Mouse (Mus musculus) CH12.LX (cell line): Measurements from ENCODE around the gene Arfgap3.

Experiments
- BHLHE40 ChIP-seq: IDR thresholded peaks from 2 replicates; pipeline ENCODE4 v1.6.1; 2011; ENCODE audit warnings: mild to moderate bottlenecking, low read depth, low read length, improper control_type of control experiment
- CHD1 ChIP-seq: IDR thresholded peaks from 2 replicates; pipeline ENCODE4 v1.6.1; 2012; ENCODE audit warnings: low read depth, low read length, improper control_type of control experiment, inconsistent platforms
- CTCF ChIP-seq, 2 experiments: IDR thresholded peaks in 1 of 2; conservative IDR thresholded peaks in 1 of 2; 2 replicates each; pipeline ENCODE4 v1.5.1; 2011 to 2012; ENCODE audit warnings: low read depth in 2 of 2, low read length in 2 of 2, improper control_type of control experiment in 1 of 2, inconsistent platforms in 1 of 2, mild to moderate bottlenecking in 1 of 2, moderate library complexity in 1 of 2
- E2F4 ChIP-seq: IDR thresholded peaks from 2 replicates; pipeline ENCODE4 v1.6.1; 2011; ENCODE audit warnings: low read depth, low read length, improper control_type of control experiment; ENCODE audit not compliant: insufficient replicate concordance
- EP300 ChIP-seq: IDR thresholded peaks from 2 replicates; pipeline ENCODE4 v1.6.1; 2011; ENCODE audit warnings: low read length, improper control_type of control experiment
- ETS1 ChIP-seq: conservative IDR thresholded peaks from 2 replicates; pipeline ENCODE4 v1.6.1; 2012; ENCODE audit warnings: low read depth, mild to moderate bottlenecking, inconsistent platforms, low read length, improper control_type of control experiment, moderate library complexity
- IRF4 ChIP-seq: IDR thresholded peaks from 2 replicates; pipeline ENCODE4 v1.6.1; 2014; ENCODE audit warnings: low read depth, mild to moderate bottlenecking, inconsistent platforms, low read length, improper control_type of control experiment
- KAT2A ChIP-seq: IDR thresholded peaks from 2 replicates; pipeline ENCODE4 v1.6.1; 2012; ENCODE audit warnings: low read length, improper control_type of control experiment, inconsistent platforms; ENCODE audit not compliant: insufficient replicate concordance
- MAFK ChIP-seq: IDR thresholded peaks from 2 replicates; pipeline ENCODE4 v1.6.1; 2011; ENCODE audit warnings: low read length, improper control_type of control experiment; ENCODE audit not compliant: insufficient replicate concordance
- POLR2A ChIP-seq: IDR thresholded peaks from 2 replicates; pipeline ENCODE4 v1.6.1; 2011; ENCODE audit warnings: low read depth, mild to moderate bottlenecking, improper control_type of control experiment, low read length
- TCF12 ChIP-seq: IDR thresholded peaks from 2 replicates; pipeline ENCODE4 v1.6.1; 2014; ENCODE audit warnings: low read depth, mild to moderate bottlenecking, inconsistent platforms, low read length, improper control_type of control experiment

DNA sequence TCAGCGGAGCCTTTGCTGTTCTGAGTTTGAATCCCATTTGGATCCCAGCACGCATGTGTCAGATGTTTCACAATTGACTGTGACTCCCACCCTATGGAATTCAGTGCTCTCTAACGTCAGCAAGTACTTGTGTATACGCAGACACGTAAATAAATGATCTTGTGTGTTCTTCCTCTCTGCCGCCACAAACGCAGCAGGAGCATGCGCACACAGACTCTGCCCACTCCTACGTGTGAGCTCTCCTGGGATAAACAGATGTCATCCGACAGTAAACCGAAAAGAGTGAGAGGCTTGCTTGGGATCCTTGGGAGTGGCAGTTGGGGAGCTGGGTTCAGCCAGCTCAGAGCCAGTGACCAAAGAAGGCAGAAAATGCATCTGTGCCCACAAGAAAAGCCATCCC is 68.7 kb downstream of the Arfgap3 start:
- no peak for TF ChIP-seq KAT2A
- TF ChIP-seq POLR2A: no peak
- TF ChIP-seq CTCF (conservative IDR thresholded peaks at IDR 0.05 in 1 of 2, IDR thresholded peaks at IDR 0.05 in 1 of 2; ENCODE audit: low read depth in 2 of 2, low read length in 2 of 2): no peak
- TF ChIP-seq E2F4: no peak
- TF ChIP-seq TCF12: no peak
- TF ChIP-seq ETS1: no peak
- no peak for TF ChIP-seq MAFK
- no peak for TF ChIP-seq EP300
- no peak for TF ChIP-seq IRF4
- no peak for TF ChIP-seq CHD1
- no peak for TF ChIP-seq BHLHE40
